Mouse (Mus musculus) monocyte, adult 5-6 weeks (primary cell): ENCODE measurements around the gene Map2k5. TPM values are rescaled to one million over a fixed set of nuclear protein-coding genes. Genes with fewer than 3 reads are reported as not detected.

ENCODE experiments used
- ATAC-seq: fragments of 153-309, 156-312 bp; replicated peaks from 2 replicates; pipeline ENCODE4 v1.8.0; 2017; ENCODE audit warnings: mild to moderate bottlenecking; ENCODE audit not compliant: low TSS enrichment, insufficient number of reproducible peaks, severe bottlenecking, poor library complexity, low FRiP score
- total RNA-seq: library from RNA; stranded (forward); fragments of 200-1000, 200-491, 200-594 nt; gene quantifications from 3 replicates; pipeline ENCODE4 v1.2.3, GENCODE M21; 2017

Map2k5 gene
- total RNA-seq, 1 experiment from 2014 or later = 13.9 TPM

DNA sequence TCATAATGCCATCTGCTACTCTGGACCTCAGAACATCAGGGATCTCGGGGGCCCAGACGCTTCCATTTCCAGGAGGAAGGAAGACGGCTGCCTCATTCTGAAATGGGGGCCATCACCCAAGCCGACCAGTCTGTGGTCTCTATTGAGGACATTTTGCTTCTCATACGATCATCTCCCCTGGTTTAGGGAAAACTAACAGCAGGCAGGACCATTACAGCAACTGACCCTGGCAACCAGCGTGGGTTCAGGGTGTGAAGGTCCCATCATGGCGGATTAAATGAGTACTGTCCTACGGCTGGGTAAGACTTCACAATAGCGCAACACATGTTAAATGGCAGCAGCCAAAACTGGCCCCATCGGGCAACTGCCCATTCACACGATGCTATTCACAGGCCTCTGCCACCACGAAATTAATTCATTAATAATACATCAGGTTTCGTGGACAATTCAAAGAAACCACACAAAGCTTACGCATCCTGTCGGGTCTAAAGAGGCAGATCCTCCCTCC, 170.9 kb downstream of the Map2k5 start:
- ATAC-seq = no peak

DNA sequence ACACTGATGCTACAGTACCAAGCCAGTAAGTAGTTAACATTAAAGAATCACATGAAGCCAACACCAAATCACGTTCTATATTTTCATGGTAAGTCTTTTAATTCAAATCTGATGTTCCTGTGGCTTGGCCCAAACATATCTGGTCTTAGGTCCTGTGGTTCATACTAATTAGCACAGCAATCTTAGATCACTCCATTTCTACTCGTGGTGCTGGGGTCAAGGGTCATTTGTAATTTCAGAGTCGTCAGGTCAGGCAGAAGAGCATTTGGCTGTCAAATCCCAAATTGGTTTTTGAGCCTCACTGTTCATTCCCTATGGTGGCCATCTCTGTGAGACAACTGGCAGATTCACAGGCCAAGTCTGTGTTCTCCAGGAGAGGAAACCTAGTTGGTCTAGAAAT, 174.2 kb downstream of the Map2k5 start:
- no peak for ATAC-seq

DNA sequence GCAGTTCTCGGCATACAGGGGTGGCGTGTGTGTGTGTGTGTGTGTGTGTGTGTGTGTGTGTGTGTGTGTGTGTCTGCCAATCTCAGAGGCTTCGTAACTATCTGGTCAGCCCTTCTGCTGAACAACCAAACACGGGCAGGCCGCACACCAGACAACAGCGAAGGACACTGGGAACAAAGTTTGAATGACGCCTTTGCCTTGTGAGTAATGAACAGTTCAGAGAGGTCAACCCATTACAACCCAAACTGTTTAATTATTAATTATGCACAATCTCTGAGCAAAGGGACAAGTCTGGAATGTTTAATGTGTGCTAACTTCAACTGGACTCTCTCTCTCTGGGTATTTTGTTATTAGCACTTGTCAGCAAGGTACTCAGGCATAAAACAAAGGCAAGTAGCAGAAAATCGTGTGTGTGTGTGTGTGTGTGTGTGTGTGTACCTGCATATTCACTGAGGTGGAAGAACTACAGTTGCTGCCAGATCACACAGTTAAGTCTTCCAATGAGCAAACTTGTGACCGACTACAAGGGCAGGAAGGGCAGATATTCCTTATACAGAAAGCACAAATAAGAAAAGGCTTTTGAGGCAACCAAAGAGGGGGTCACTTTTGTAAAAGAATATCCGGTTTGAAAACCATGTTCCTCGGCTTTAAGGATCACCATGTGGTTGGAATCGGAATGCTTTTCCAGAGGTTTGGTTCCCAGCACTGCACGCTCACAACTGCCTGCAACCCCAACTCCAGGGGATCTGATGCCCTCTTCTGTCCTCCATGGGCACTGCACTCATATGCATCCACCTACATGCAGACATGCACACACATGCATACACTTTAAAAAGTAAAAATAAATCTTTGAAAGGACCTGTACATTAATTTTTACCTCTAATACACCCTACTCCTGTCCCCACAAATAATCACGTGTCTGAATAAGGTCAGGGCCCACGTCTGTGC, 176.1 kb downstream of the Map2k5 start:
- ATAC-seq = no peak

DNA sequence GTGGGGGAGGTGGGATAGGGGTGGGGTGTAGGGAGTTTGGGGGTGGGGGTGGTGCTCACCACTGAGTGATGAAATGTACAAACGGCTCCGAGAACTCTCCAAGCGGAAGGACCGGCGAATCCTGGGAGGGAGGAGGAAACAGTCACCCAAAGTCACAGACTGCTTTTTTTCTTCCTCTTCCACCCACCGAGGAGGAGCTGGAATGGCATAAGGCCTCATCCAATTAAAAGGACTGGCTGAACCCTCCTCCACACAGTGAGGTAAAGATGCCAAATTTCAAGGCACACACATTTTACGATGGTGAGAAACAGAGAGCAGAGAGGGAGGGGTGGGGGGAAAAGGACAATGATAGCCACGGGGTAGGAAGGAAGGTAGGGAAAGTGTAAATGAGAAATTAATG, 180.4 kb downstream of the Map2k5 start:
- ATAC-seq = no peak

DNA sequence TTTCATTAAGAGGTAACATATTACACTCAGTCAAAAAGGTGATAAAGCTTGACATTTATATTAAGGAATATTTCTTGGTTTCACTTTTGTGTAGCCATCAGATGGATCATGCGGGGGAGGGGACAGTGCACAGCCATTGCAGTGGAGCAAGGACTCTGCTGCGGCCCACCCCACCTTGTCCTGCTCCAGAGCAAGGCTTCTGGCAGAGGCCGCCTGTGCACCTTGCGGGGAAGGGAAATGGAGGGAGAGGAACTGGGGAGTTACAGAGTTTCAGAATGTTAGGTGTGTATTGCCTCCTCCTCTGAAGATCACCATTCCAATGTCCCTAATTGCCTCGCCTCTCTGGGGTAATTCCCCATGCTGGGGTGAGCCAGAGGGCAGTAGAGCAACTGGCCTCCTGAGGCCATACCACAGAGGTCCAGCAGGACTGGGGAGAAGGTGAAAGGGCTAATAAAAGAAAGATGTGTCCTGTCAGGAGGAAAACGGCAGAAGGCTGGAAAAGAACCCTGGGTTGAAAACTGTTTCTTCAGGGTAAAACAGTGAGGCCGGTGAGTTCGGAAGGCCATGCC, 181.5 kb downstream of the Map2k5 start:
- ATAC-seq = no peak

DNA sequence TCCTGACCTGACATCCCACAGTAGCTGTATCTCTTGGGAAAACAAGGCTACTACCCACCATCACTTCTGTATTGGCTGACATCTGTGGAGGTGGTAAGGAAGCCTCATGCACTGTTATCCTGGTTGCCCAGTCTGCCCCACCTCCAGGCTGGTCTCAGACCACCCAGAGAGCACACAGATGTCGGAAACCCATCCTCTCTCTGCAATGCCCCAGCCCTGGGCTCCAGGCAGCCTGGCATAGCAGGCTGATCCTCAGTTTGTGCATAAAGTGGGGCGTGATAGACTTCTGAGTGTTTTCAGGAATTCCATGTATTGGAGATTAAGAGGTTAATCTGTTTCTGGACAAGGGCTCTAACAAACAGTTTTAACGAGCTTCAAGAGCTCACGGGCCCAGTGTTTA, 182.2 kb downstream of the Map2k5 start:
- no peak for ATAC-seq

DNA sequence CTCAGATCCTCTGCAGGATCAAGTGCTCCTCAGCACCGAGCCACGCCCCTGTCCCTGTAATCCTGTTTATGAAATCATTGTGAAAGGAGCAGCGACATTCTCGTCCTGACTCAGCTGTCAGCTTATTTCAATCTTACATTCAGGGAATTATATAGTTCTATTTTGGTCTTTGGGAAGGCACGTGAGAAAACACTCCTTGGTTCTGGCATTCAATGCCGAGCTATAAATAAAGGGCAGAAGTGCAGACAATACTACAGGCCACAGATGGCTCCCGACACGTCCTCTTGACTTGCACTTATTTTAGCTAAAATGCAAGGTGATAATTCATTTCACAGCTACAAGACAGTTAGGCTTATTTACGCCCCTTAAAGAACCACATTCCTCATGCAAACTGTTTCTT, 182.9 kb downstream of the Map2k5 start:
- no peak for ATAC-seq

DNA sequence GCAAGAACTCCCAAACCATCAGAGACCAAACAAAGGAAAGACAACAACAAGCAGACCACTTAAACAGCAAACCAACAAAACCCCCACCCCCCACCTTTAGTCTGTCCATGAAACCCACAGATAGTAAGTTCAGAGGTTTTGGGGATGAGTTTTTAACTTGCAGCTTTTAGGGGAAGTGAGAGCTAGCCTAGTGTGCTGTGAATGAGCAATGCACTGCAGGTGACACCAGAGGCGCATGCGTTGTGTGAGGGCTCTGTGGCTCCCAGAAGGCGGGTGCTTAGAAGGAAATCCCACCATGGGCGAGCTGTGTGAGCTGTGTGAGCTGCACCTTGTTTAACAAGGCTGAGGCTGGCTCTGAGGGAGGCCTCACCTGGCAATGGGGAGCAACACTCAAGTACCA, 184.9 kb downstream of the Map2k5 start:
- ATAC-seq = no peak

DNA sequence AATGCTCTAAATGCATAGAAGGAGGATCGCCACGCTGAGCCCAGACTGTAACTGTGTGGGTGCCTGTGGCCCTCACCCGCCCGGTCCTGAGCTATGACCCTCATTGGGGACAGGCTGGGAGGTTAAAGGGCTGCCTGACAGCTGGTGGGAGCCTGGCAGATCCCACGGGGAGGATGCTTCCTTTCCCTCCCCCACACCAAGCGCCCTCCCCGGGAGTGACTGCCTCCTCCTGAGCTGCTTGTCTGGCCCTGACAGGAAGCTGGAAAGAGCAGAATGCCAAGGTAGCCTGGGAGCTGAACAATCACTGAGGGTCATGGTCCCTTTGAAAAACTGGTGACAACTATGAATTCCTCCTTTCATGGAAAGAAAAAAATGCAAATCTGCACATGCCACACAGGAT, 190.4 kb downstream of the Map2k5 start:
- no peak for ATAC-seq

DNA sequence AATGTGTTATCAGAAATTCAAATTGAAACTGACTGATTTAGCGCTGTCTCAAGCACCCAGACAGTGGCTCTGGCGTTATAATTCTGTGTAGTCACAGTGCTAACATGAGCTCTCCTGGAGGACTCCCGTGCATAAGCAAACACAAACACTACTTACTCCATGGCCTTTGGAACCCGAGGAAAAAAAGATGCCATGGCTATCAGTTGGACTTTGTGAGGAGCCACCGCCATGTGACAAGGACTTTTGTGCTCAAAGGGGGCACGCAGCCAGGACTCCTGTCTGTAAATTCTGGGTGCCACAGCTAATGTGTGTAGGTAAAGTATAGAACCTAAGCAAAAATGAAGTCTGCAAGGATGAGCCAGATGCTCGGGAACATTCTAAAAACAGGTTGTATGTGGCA, 192.5 kb downstream of the Map2k5 start:
- no peak for ATAC-seq

DNA sequence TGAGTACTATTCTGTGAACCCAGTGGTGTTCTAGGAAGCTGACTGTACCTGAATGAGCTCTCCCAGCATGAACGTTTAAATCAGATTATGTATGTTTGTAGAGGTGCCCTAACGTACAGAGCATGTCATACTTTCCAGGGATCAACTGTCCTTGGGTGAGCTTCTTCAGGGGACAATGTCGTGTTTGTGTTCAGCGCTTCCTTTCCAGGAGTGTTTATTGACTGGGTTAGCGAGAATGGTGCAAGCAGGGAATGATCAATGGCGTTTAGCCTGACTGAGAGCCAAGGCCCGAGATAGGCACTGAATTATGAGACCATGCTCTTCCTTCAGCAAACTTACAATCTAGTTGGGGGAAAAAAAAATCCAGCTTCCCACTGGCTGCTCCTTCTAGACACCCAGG, 193.8 kb downstream of the Map2k5 start:
- ATAC-seq = no peak

DNA sequence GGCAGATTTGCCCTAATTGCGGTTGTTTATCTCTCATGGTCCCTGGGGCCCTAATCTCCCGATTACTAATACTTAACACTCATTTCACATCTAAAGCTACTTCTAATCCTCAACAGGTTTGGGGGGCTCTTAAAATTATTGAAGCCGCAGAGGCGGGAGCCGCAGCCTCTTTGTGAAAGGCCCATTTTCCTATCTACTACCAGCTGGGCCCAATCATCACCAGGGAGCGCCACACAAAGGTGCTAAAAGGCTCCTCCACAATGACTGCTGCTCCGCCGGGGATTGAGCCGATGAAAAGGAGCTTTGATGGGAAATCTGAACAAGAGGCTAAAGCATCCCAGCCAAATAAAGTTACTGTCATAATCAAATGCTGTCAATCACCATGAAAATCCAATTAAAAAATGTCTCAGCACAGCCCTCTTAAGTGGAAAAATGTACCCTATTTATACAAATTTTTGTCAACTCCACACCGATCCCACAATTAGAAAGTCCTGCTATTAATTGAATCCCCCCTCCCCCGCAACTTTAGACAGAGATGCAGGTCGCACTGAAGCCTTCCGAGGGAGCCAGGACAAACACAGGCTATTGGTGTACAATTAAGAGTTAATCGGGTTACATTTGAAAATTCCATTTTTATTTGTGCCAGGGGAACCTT, 195.3 kb downstream of the Map2k5 start:
- ATAC-seq = no peak

DNA sequence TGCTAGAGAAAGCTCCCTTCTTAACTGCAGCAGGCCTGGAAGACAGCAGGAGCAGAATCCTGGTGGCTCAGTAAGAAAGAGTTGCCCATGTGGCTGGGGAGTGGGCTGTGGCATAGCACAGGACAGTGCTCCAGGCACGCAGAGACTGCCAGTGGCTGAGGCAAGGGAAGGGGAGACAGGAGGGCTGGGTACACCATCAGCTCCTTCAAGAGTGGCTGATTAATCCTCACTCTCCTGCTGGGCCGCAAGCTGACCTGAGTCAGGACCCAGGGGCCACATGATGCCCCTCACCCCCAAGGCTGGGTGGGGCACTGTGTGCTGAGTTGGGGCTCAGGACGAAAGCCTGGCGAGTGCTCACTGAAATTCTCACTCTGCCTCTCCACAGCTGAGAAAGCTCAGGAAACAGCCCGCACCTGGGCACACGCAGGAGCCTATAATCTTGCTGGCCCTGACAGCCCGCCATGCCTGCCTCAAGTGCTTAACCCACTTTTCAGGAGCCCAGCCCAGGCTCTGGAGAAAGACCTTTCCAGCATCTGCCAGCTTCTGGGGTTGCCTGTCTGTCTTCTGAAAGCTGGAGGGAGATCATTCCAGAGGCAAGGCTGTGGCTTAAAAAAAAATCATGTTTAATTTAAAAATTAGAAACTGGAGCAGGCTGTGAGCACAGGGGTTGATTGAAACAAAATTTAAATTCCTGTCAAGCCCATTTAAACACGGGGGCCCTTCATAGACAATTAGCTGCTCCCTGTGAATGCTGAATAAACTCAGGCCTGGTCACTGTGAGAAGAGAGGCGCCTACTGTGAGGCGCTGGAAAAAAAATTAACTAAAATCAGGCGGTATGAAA, 196.1 kb downstream of the Map2k5 start:
- ATAC-seq = no peak

DNA sequence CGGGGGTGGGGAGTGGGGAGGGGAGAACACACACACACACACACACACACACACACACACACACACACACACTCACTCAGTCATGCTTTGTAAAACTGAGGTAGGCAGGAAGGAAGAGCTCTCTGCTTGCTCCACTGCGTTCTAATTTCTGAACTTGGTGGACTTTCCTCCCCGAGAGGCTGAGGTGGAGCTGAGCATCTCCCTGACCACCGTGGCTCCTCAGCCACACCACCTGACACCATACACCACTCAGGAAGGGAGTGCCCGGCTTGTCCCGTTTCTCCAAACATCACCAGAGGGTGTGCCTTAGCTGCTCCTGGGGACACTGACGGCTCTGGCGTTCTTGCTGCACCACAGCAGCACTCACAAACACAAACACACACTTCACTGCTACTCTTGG, 199.4 kb downstream of the Map2k5 start:
- ATAC-seq = no peak

DNA sequence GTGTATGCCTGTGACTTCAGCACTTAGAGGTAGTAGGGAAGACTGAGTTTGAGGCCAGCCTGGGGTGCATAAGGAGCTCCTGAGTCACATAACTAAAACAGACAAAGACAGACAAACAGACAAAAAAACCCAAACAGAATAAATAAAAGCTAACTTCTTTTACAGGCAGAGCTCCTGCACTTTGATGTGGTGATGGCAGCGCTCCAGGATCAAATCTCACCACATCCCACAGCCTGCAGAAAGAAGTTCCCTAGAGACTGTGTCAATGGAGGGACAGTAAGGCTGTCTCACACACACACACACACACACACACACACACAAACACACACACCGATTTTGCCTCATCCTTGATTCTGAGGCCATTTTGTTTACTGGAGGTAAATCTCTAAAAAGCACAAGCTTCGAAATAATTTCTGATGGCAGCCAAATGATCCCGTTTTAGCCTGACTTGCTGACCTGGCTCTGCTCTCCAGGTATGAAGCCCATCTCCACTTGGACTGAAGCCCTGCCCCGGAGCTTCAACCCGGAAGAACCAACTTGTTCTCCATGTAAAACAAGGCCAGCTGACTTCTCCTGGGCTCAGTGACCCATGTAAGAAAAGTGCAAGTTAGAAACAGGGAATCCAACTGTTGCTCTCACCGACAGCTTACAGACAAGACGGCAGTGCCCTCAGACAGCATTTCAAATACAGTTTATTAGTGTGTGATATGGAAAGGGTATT, 203.5 kb downstream of the Map2k5 start:
- no peak for ATAC-seq

DNA sequence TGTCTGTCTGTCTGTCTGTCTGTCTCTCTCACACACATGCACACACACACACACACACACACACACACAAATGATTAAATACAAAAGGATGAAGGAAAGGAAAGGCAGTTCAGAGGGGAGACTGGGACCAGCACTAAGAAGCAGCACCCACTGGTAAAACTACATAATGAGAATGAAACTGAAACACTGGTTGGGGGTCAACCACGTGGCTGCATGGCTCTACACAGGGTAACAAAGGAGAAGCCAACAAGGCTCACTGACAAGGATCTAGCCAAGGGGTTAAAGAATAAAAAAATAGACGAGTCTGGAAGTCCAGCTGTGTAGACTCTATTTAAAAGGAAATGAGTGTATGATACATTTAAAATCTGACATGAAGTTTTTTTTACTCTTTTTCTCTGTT, 205.8 kb downstream of the Map2k5 start:
- ATAC-seq = no peak

DNA sequence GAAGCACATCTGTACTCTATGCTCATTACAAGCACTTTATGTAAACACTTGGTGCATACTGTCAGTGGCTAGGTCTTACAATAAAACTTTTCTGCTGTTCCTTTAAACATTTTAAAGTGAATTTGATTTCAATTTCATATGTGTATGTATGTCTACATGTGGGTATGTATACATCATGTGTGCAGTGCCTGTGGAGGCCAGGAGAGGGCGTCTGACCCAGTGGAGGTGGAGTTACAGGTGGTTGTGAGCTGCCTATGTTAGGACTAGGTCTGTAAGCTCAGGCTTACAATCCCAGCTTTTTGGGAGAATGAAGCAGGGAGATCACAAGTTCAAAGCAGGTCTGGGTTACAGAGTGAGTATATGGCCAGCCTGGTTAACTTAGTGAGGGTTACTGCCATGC, 208.6 kb downstream of the Map2k5 start:
- ATAC-seq = no peak

DNA sequence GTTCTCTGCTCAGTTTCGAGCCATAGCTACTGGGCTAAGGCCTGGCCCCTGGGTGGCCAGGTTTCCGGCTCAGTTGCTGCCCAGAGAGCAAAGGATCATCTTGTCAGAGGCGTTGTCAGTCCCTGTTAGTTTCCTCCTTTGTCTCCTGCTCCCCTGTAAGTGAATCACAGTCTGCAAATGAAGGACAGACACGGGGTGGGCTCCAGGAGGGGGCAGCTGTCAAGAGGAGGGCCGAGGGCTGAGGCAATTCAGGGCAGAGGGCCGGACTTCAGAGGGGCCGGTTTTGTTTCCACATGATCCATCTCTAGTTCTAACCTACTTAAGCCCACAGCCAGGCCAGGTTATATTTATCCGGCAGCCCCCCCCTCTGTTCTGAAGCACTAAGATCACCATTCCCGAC, 212.6 kb downstream of the Map2k5 start:
- ATAC-seq = no peak
